Mouse (Mus musculus) limb, embryonic 14.5 days (tissue): Measurements from ENCODE around the gene Ttc36. TPM values are rescaled to one million over a fixed set of nuclear protein-coding genes. Genes with fewer than 3 reads are reported as not detected.

Source experiments
- ATAC-seq: fragments of 200-750 bp; cut with Nextera tagmentation; 2 replicates; pipeline ENCODE4 v1.8.0; 2017; ENCODE audit warnings: low read depth, moderate number of reproducible peaks, moderate TSS enrichment; ENCODE audit not compliant: low FRiP score
- DNase-seq: peaks from one replicate; pipeline ENCODE4 v3.0.0-alpha.2; 2015; ENCODE audit warnings: low spot score
- H3K27ac ChIP-seq: fragments of 300-500 bp; sonication (generic); replicated peaks from 2 replicates; pipeline ENCODE4 v1.5.1; 2014; ENCODE audit warnings: low read depth, mild to moderate bottlenecking, low read length, moderate library complexity, mixed read lengths
- H3K27me3 ChIP-seq: fragments of 300-500 bp; sonication (generic); 2 replicates; pipeline ENCODE4 v1.6.1; 2014; ENCODE audit warnings: low read length, mixed read lengths; ENCODE audit not compliant: control insufficient read depth, insufficient read depth
- H3K36me3 ChIP-seq: fragments of 300-500 bp; sonication (generic); 2 replicates; pipeline ENCODE4 v1.6.1; 2014; ENCODE audit warnings: mild to moderate bottlenecking, low read length, moderate library complexity, mixed read lengths; ENCODE audit not compliant: control insufficient read depth, insufficient read depth
- H3K4me1 ChIP-seq: fragments of 300-500 bp; sonication (generic); 2 replicates; pipeline ENCODE4 v1.6.1; 2014; ENCODE audit warnings: antibody characterized with exemption, low read length, mixed read lengths; ENCODE audit not compliant: control insufficient read depth, insufficient read depth
- H3K4me2 ChIP-seq: fragments of 300-500 bp; sonication (generic); replicated peaks from 2 replicates; pipeline ENCODE4 v1.6.1; 2014; ENCODE audit warnings: low read depth, mild to moderate bottlenecking, low read length, moderate library complexity; ENCODE audit not compliant: severe bottlenecking
- H3K4me3 ChIP-seq: fragments of 300-500 bp; sonication (generic); replicated peaks from 2 replicates; pipeline ENCODE4 v1.5.1; 2014; ENCODE audit warnings: low read length
- H3K9ac ChIP-seq: fragments of 300-500 bp; sonication (generic); 2 replicates; pipeline ENCODE4 v1.6.1; 2014; ENCODE audit warnings: mild to moderate bottlenecking, low read depth, low read length, moderate library complexity; ENCODE audit not compliant: severe bottlenecking
- H3K9me3 ChIP-seq: fragments of 300-500 bp; sonication (generic); 2 replicates; pipeline ENCODE4 v1.6.1; 2016; ENCODE audit warnings: low read length; ENCODE audit not compliant: control insufficient read depth
- POLR2A ChIP-seq: fragments of 200-500 bp; IDR thresholded peaks from 2 replicates; pipeline ENCODE4 v1.8.0; 2012; ENCODE audit warnings: inconsistent platforms, mild to moderate bottlenecking, moderate library complexity, borderline replicate concordance; ENCODE audit not compliant: insufficient read depth, insufficient read length; ENCODE audit errors: extremely low read depth
- WGBS: fragments of 180-500 bp; shearing (Covaris S2); extraction: QIAGEN DNeasy Blood & Tissue Kit; methylation state at CpG from one replicate; pipeline ENCODE4 v1.1.7; 2014; 5-methylcytosine and 5-hydroxymethylcytosine counted together
- polyA plus RNA-seq, 2 experiments: library from polyadenylated mRNA; depleted of rRNA in 1 of 2; stranded (reverse) in 1 of 2; unstranded in 1 of 2; fragments of >200 nt; fragmentation: Nextera tagmentation in 1 of 2; extraction: Ambion mirVana in 1 of 2; gene quantifications; 2 replicates each; pipeline versions ENCODE4 v1.2.1 to v1.2.3; 2012 to 2014

Ttc36 gene
- polyA plus RNA-seq, 2 experiments, result 0.34 to 0.47 TPM

DNA sequence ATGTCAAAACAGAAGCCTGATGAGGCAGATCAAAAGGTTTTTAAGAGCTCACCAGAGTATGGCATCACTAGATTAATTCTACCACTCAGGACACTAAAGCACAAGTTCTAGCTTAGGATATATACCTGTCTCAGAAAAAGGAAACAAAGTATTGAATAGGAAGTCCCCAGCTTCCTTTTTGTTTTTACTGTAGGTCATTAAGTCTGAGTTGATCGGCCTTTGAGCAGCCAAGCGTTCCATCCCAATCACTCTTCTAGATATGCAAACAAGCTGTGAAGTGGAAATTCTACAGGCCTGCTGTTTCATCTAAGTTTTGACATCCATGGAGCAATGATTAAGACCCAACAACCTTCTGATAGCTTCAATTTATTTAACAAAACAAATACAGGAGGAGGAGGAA lies 42.0 kb downstream of the Ttc36 start:
- Histone ChIP-seq H3K9ac (no peak overlapping the region), H3K27ac (no peak overlapping the region), H3K4me2 (no peak overlapping the region), H3K9me3 (no peaks in the 10 kb centered on the region), H3K4me3 (no peak overlapping the region), H3K36me3 (peaks cover 44% of the 10 kb centered on the region), H3K27me3 (no peaks in the 10 kb centered on the region), H3K4me1 (peaks cover 7% of the 10 kb centered on the region; the same call in 1 of the 2 replicates)
- WGBS, result 82% methylated on average over 2 of the region's 2 CpGs
- ATAC-seq, result no peak
- no peak for TF ChIP-seq POLR2A
- DNase-seq, result no peak

Other genes starting within 250 kb of the Ttc36 start
- 0.10 and 0.13 TPM in 2 replicates for gene Cxcr5, start 241.2 kb downstream of the Ttc36 start, polyA plus RNA-seq (2012; rRNA removed)
- gene Cxcr5, start 241.2 kb downstream of the Ttc36 start, polyA plus RNA-seq (2014; fragmentation: Nextera tagmentation; extraction: Ambion mirVana), result 0.30 TPM in 1 of 2 replicates, not detected in the other
- gene Ddx6, start 198.2 kb downstream of the Ttc36 start, polyA plus RNA-seq (2012; rRNA removed), result 41.7 and 42.0 TPM in 2 replicates
- 18.5 and 20.4 TPM in 2 replicates for gene Ddx6, start 198.2 kb downstream of the Ttc36 start, polyA plus RNA-seq (2014; fragmentation: Nextera tagmentation; extraction: Ambion mirVana)
- not detected in 2 replicates for gene Treh, start 129.8 kb downstream of the Ttc36 start, polyA plus RNA-seq (2012; rRNA removed)
- gene Treh, start 129.8 kb downstream of the Ttc36 start, polyA plus RNA-seq (2014; fragmentation: Nextera tagmentation; extraction: Ambion mirVana), result not detected in 2 replicates
- 85.6 and 113 TPM in 2 replicates for gene Phldb1, start 67.9 kb downstream of the Ttc36 start, polyA plus RNA-seq (2012; rRNA removed)
- 36.5 and 46.2 TPM in 2 replicates for gene Phldb1, start 67.9 kb downstream of the Ttc36 start, polyA plus RNA-seq (2014; fragmentation: Nextera tagmentation; extraction: Ambion mirVana)
- 105 and 111 TPM in 2 replicates for gene Arcn1, start 35.2 kb downstream of the Ttc36 start, polyA plus RNA-seq (2012; rRNA removed)
- 221 and 234 TPM in 2 replicates for gene Arcn1, start 35.2 kb downstream of the Ttc36 start, polyA plus RNA-seq (2014; fragmentation: Nextera tagmentation; extraction: Ambion mirVana)
- gene Ift46, start 35.2 kb downstream of the Ttc36 start, polyA plus RNA-seq (2012; rRNA removed), result 109 and 116 TPM in 2 replicates
- gene Ift46, start 35.2 kb downstream of the Ttc36 start, polyA plus RNA-seq (2014; fragmentation: Nextera tagmentation; extraction: Ambion mirVana), result 123 and 131 TPM in 2 replicates
- gene Tmem25, start 3.8 kb downstream of the Ttc36 start, polyA plus RNA-seq (2012; rRNA removed), result 7.2 and 11.1 TPM in 2 replicates
- gene Tmem25, start 3.8 kb downstream of the Ttc36 start, polyA plus RNA-seq (2014; fragmentation: Nextera tagmentation; extraction: Ambion mirVana), result 2.5 and 3.6 TPM in 2 replicates
- 21.7 and 28.3 TPM in 2 replicates for gene Kmt2a, start 78.2 kb upstream of the Ttc36 start, polyA plus RNA-seq (2012; rRNA removed)
- gene Kmt2a, start 78.2 kb upstream of the Ttc36 start, polyA plus RNA-seq (2014; fragmentation: Nextera tagmentation; extraction: Ambion mirVana), result 16.8 and 18.9 TPM in 2 replicates
- 477 and 525 TPM in 2 replicates for gene Atp5l, start 117.7 kb upstream of the Ttc36 start, polyA plus RNA-seq (2012; rRNA removed)
- gene Atp5l, start 117.7 kb upstream of the Ttc36 start, polyA plus RNA-seq (2014; fragmentation: Nextera tagmentation; extraction: Ambion mirVana), result 663 and 764 TPM in 2 replicates
- gene Ube4a, start 162.5 kb upstream of the Ttc36 start, polyA plus RNA-seq (2012; rRNA removed), result 23.9 and 26.4 TPM in 2 replicates
- gene Ube4a, start 162.5 kb upstream of the Ttc36 start, polyA plus RNA-seq (2014; fragmentation: Nextera tagmentation; extraction: Ambion mirVana), result 30.3 and 33.4 TPM in 2 replicates
- 0.28 and 0.65 TPM in 2 replicates for gene Cd3g, start 177.4 kb upstream of the Ttc36 start, polyA plus RNA-seq (2012; rRNA removed)
- 1.0 and 1.2 TPM in 2 replicates for gene Cd3g, start 177.4 kb upstream of the Ttc36 start, polyA plus RNA-seq (2014; fragmentation: Nextera tagmentation; extraction: Ambion mirVana)
- 0.06 TPM in 1 of 2 replicates, not detected in the other for gene Cd3d, start 178.7 kb upstream of the Ttc36 start, polyA plus RNA-seq (2012; rRNA removed)
- not detected in 2 replicates for gene Cd3d, start 178.7 kb upstream of the Ttc36 start, polyA plus RNA-seq (2014; fragmentation: Nextera tagmentation; extraction: Ambion mirVana)
- gene Cd3e, start 206.6 kb upstream of the Ttc36 start, polyA plus RNA-seq (2012; rRNA removed), result 0.10 and 0.13 TPM in 2 replicates
- gene Cd3e, start 206.6 kb upstream of the Ttc36 start, polyA plus RNA-seq (2014; fragmentation: Nextera tagmentation; extraction: Ambion mirVana), result 0.07 and 0.25 TPM in 2 replicates
- gene Mpzl2, start 236.7 kb upstream of the Ttc36 start, polyA plus RNA-seq (2012; rRNA removed), result 21.0 and 22.6 TPM in 2 replicates
- gene Mpzl2, start 236.7 kb upstream of the Ttc36 start, polyA plus RNA-seq (2014; fragmentation: Nextera tagmentation; extraction: Ambion mirVana), result 21.8 and 22.8 TPM in 2 replicates